Mouse (Mus musculus) lung, adult 2 months (tissue): ENCODE results near the gene Ccr9.

ENCODE experiments used
- CTCF ChIP-seq: fragments of 200-500 bp; IDR thresholded peaks from 2 replicates; pipeline ENCODE4 v1.5.1; 2011; ENCODE audit warnings: mild to moderate bottlenecking, low read length, control low read depth; ENCODE audit not compliant: insufficient read depth
- POLR2A ChIP-seq: fragments of 200-500 bp; IDR thresholded peaks from 2 replicates; pipeline ENCODE4 v1.6.1; 2011; ENCODE audit warnings: low read depth, mild to moderate bottlenecking, control low read depth, low read length, borderline replicate concordance; ENCODE audit errors: extremely low read depth

DNA sequence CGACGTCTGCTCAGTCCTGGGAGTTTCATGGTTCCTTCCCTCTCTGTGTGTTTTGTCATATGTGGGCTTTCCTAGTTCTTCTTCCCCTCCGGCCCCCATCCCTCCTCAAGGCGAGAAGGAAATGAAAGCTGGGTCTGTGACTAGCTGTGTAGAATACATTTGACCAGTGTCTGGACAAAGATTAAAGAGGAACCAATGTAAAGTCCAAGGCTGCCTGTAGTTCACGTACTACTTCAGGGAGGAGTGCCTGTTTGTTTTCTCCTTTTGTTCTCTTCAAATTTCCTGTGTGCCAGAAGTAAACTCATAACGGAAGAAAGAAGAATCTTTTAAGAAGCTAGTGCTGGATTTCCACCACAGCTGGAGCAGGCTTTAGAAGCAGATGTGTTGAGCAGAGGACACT lies 91.3 kb downstream of the Ccr9 start:
- no peak for TF ChIP-seq CTCF
- no peak for TF ChIP-seq POLR2A
